Mouse (Mus musculus) layer of hippocampus, postnatal 10 days (tissue): ENCODE data around the gene Adtrp. TPM values are rescaled to one million over a fixed set of nuclear protein-coding genes. Genes with fewer than 3 reads are reported as not detected.

Source experiments
- DNase-seq, 2 experiments: peaks; one replicate each; pipeline ENCODE4 v3.0.0; 2021; ENCODE audit warnings: low spot score in 2 of 2
- long read RNA-seq: library from polyadenylated mRNA; stranded (forward); transcript quantifications from one replicate; pipeline ENCODE4 v2.0.0, GENCODE M21; 2023
- total RNA-seq, 2 experiments: library from RNA; stranded (reverse); gene quantifications; 2 replicates each; pipeline ENCODE4 v1.2.3; 2021

Adtrp gene
- total RNA-seq, result under 1 TPM; 0.46 to 0.69 TPM
- long read RNA-seq, result 0 reads

DNA sequence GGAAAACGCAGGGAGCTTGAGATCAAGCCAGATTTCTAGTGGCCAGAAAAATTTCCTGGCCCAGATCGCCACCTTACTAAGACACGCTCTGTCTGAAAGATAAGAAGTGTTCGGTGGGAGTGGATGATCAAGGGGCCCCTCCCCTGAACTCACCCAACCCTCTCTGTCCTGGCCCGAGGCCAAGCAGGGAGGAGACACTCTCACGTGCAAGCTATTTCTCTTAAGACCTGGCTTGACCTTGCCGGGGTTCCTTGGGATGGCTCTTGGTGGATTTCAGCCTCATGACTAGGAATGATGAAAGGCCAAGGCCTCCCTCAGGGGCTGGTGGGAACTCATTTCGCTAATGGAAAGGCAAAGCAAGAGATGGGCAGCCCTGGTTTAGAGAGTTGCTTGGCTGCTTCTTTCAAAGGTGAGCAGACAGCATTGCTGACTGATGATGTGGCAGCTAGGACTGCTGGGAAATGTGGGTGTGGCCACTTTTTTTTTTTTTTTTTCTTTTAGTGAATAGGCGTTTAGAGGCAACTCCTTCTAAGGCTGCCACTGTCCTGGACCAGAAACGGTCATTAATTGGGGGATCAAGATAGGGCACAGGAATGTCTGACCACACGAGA, at the start of gene Adtrp:
TSS of gene Adtrp (minus strand) at position 169 of the 611 bp plus-strand sequence.
- DNase-seq, result no peak

GRCm38 (mm10) chr13:41892016-41892415, 44.5 kb upstream of the Adtrp start:
- no peak for DNase-seq

GRCm38 (mm10) chr13:41890618-41891017, 43.1 kb upstream of the Adtrp start:
- no peak for DNase-seq

- DNase-seq, result no peak
These were observed 42.7 kb upstream of the Adtrp start for GRCm38 (mm10) chr13:41890111-41890600.

- DNase-seq, result no peak
These were observed 41.2 kb upstream of the Adtrp start for GRCm38 (mm10) chr13:41888644-41889043.

DNA sequence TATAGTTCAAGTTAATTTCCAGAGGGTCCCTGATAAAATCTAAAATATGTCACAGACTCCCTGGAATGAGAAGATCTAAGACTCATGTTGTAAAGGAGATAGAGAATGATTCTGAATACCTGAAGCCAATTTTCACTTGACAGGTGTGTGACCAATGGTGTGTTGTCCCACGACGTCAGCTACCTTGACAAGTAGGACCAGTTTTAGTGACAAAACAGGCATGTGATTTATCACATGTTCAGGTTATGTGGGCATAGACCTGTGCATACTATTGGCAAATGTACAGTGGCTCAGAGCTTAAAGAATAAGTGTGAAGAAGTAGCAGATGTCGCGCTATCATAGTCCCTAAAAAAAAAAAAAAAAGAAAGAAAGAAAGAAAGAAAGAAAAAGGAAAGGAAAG, 38.6 kb upstream of the Adtrp start:
- no peak for DNase-seq

DNA sequence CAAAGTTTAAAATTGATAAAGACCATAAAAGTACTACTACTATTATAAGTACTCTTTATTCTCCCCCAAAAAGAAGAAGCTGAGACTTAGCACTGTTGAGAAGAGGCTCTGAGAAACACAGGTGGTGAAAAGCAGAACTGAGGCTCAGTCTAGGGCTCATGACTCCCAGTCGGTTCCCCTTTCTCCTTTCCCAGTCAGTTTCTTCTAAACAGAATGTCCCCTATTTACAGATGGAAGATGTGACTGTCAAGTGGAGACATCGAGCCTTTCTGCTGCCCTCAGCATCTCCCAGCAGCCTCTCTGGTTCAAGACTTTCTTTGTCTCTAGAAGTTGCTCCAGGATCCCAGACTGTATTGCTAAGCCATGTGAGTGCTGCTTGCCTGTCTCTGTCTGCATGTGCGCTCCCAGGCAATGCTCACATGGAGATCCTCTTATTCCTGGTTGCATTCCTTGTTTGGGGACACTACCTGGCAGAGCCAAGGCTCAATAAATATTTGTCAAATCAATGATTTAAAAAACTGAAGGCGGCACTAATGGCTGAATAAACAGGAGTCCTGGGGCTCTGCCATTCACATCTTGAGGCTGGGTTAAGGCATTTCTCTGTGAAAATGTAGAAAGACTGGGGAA, 36.3 kb upstream of the Adtrp start:
- DNase-seq, result no peak

- DNase-seq, result no peak
These were observed 33.7 kb upstream of the Adtrp start for GRCm38 (mm10) chr13:41881201-41881600.

DNA sequence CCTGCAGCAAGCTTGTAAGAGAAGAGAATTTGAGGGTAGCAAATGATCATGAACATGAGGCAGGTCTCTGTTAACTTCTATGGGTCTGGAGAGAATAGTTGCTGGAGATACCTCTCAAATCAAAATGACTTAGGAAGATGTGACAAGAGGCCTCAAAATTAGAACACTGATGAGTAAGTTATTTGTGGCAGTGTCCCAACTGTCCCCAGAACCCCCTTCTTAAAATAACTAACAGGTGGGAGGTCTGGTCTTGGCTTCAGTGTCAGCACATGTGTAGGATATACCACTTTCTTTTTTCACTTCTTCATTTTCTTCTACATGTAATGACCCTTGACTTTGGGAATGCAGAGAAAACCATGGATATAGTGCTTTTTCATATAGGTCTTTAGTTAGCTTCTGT, 33.0 kb upstream of the Adtrp start:
- no peak for DNase-seq

DNA sequence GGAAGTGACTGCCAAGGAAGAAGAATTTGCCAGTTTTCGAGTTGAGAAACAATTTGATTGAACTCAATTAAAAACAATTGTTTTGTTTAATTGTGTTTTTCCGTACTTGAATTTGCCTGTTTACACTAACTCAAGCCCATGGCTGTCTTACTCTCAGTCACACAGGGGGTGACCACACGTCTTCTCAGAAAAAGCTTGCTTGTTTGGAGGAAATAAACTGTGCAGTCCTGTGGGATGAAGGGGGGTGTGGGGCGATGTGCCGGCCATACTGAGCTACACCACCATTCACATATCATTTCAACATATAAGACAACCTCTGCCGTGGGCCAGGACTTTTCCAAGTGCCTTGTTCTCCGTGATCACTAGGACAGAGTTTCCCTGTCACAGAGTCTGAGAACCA, 25.2 kb upstream of the Adtrp start:
- no peak for DNase-seq

GRCm38 (mm10) chr13:41872161-41872562, 24.7 kb upstream of the Adtrp start:
- no peak for DNase-seq

DNA sequence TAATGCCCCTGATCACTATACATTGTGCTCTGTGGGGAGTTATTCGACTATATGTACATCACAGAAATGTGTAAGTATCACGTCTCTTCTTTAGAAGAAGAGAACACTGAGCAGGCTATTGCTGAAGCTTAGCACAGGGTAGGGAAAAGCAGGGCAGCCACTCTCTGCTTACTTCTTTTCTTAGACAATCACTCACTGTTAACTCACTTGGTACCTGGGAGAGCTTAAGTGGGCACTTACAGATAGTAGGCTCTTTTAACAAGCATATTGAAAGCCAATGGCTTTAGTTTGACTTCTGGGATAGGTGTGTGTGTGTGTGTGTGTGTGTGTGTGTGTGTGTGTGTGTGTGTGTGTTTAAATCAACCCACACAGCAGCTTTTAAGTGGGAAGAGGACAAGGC, 20.0 kb upstream of the Adtrp start:
- no peak for DNase-seq

DNA sequence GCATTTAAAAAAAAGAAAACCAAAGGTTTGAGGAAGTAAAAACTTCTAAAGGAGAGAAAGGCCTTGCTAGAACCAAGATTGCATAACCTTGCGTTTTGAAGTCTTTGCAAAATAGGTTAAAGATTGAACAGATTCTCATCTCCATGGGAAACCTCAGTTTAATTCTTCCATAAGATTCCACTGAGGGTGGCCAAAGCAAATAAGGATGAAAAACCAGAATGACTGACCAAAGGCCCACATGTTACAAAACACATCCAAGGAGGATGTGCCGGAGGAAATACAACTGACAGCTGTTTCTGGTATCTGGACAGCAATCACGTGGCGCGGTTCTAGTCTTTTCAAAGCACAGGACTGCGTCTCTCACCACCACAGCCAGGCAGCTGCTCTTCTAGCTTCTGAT, 18.1 kb upstream of the Adtrp start:
- no peak for DNase-seq

DNA sequence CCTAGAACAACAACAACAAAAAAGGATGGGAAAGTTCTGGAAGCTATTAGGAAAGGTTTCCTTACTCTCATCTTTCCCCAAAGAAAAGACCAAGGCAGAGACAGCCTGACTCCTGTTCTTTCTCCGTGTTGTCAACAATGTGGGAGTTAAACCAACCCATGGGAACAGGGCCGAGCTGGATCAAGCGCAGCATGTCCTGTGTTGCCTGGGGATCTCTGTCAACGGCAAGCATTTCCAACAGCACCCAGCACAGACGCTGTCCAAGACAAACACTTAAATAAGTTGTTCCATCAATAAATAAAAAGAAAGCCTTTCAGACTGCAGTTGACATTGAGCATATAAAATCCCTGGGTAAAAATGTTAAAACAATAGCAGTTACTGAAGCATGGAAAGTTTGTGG, 17.6 kb upstream of the Adtrp start:
- no peak for DNase-seq

DNA sequence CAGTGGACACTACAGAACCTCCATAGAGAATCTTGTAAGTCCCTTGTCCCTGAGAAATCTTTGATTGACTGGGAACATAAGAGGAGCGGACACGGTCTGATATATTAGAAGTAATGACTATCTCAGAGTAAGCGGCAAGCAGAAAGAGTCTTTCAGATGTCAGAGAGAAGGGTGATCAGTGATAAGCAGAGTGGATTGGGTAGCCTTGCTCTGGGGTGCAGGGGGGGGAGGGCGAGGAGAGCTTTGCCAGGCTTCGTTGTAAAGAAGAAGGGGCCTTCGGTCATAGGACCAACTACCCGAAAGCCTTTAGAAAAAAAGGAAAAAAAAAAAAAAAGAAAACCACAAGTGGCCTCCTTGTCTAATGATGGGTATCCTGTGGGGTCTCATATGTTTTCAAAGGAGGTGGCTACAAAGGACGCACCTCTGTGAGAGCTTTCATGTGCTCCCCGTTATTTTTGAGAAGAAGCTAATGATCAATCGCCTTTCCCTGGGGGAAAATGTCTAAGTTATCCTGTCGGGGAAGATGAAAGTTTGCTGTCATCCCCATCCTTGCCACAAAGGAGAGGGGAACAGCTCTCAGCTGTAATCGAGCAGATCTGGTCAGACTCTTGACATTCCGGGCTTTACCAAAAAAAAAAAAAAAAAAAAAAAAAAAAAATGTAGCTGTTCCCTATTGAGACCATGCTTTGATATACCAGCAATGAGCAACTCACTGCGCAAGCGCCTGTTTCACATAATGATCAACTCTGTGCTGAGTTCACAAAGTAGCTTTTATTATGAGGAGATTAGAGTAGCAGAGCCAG, 13.3 kb upstream of the Adtrp start:
- DNase-seq, result no peak

DNA sequence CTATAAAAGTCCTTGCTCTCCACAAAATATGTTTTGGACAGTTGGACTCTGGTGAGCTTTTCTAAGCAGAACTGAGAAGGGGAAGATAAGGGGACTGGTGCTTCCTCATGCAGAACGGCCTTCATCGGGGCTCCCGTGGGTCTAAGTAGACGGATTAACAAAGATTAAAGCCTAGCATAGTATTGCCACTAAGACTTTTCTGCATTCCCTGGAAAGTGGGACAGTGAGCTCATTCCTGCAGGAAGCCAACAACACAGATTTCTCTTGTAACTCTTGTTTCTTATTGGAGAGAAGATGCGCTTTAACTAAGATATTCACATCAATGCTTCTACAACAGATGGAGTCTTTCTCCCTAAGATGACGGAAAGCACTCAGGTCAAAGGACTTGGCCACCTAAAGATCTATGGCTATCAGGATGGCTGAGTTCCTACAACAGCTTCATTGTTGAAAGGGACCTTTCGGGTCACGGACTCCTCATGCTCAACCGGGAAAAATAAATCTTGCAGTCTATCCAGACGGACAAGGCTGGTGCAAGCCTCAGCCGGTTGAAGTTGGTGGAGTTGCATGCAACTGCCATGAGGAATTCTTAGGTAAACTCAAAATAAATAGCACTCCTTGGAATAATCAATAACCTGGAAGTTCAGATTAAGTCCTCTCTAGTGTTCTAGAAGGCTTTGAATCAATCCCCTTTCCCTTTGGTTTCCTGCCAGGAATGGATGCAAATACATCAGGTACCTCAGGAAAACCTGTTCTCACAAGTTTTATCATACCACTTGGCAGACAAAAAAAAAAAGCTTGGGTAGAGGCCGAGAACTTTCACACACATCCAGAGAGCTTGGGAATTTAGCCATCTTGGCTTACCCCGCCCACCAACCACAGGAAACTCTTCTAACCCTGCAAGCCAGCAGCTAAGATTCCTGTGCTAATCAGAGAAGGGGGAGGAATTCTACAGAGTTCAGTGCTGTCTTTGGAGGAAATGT, 8.0 kb upstream of the Adtrp start:
- DNase-seq, result no peak

GRCm38 (mm10) chr13:41850727-41851378, 3.4 kb upstream of the Adtrp start:
- no peak for DNase-seq

GRCm38 (mm10) chr13:41846516-41846915, 968 bp downstream of the Adtrp start:
- DNase-seq, result no peak

DNA sequence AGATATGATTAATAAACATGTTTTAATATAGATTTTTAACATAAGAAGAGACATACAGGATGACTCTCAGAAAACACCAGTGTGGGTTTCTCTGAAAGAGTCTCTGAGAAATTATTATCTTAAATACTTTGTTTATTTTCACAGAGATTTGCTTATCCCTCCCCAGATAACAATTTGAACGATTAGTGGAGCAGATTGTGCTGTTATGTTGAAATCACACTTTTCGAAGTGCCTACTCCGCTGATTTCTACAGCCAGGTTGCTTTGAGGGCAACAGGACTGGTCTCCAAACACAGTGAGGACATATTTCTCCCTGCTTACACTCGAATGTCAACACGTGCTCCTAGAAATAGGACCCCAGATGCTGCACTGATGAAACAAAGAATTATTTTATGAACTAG, 2.5 kb downstream of the Adtrp start:
- no peak for DNase-seq

DNA sequence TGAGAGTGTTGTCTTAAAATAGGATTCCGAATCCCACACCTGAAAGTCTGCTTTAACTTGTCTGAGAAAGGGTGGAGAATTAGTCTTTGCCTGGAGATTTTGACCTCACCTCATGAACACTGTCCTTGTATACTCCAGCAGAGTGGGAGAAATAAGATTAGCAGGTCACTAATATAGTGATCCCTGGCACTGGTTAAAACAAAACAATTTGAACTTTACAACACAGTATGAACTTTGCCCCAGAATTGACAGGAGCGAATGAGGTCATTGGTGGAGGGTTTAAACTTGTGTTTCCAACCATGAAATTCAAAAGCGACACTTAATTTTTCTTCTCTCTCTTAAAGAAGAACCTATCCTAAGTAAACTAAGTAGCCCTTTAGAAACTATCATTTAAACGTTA, 3.4 kb downstream of the Adtrp start:
- DNase-seq, result no peak
